In genomic region chr5:149514890-149515289, GRCm38 (mm10) we compare ENCODE assay signal across 13 mouse cellular contexts. TPM values are rescaled to one million over a fixed set of nuclear protein-coding genes. Genes with fewer than 3 reads are reported as not detected.
DNase-seq lines count a peak whose midpoint lies in the region; ATAC-seq and TF ChIP-seq lines count a peak whose summit lies in the region.
"Had no signal": no experiment of that assay in that cellular context is flagged by ENCODE, and none has a peak within 500 bp of the region (broad histone marks: within the 10 kb centered on the region; RNA-seq: fewer than 3 reads in every experiment).

No protein-coding gene starts in this region.

- ATAC-seq in hindbrain, embryonic 11.5 days (ENCODE audit: low FRiP score) = no peak
- ATAC-seq in stomach, embryonic 14.5 days (ENCODE audit: insufficient number of reproducible peaks, insufficient read depth, low FRiP score, low read depth) = no peak
- ATAC-seq in stomach, postnatal 0 days (ENCODE audit: low FRiP score, low TSS enrichment) = no peak
- ATAC-seq in hindbrain, postnatal 0 days = no peak
- ATAC-seq in stomach, embryonic 15.5 days (ENCODE audit: insufficient read depth, low FRiP score, low read depth) = no peak

- no peak overlapping the region for H3K9ac ChIP-seq in hindbrain, embryonic 11.5 days (ENCODE audit: low read depth, low read length)
- H3K9ac ChIP-seq in stomach, embryonic 14.5 days (replicated peaks; ENCODE audit: low read depth, low read length) = no peak overlapping the region
- H3K9ac ChIP-seq in stomach, postnatal 0 days (ENCODE audit: low read length) = no peak overlapping the region
- H3K9ac ChIP-seq in hindbrain, postnatal 0 days (replicated peaks; ENCODE audit: low read length) = no peak overlapping the region
- no peak overlapping the region for H3K9ac ChIP-seq in stomach, embryonic 15.5 days

- no peaks in the 10 kb centered on the region for H3K9me3 ChIP-seq in hindbrain, embryonic 10.5 days
- no peaks in the 10 kb centered on the region for H3K9me3 ChIP-seq in hindbrain, embryonic 11.5 days (ENCODE audit: control insufficient read depth, low read length)
- no peaks in the 10 kb centered on the region for H3K9me3 ChIP-seq in stomach, embryonic 14.5 days (ENCODE audit: control insufficient read depth, low read depth, low read length)
- no peaks in the 10 kb centered on the region for H3K9me3 ChIP-seq in stomach, postnatal 0 days (ENCODE audit: control insufficient read depth, low read length)
- H3K9me3 ChIP-seq in hindbrain, postnatal 0 days (ENCODE audit: low read length) = no peaks in the 10 kb centered on the region
- H3K9me3 ChIP-seq in stomach, embryonic 15.5 days = no peaks in the 10 kb centered on the region

- no peaks in the 10 kb centered on the region for H3K36me3 ChIP-seq in hindbrain, embryonic 10.5 days
- H3K36me3 ChIP-seq in hindbrain, embryonic 11.5 days (ENCODE audit: control insufficient read depth, insufficient read depth, low read length) = no peaks in the 10 kb centered on the region
- H3K36me3 ChIP-seq in stomach, embryonic 14.5 days (ENCODE audit: control insufficient read depth, insufficient read depth, low read length) = no peaks in the 10 kb centered on the region
- no peaks in the 10 kb centered on the region for H3K36me3 ChIP-seq in stomach, postnatal 0 days (ENCODE audit: control insufficient read depth, insufficient read depth, low read length)
- H3K36me3 ChIP-seq in hindbrain, postnatal 0 days (ENCODE audit: insufficient read depth, low read length) = no peaks in the 10 kb centered on the region
- H3K36me3 ChIP-seq in stomach, embryonic 15.5 days = no peaks in the 10 kb centered on the region

- H3K4me2 ChIP-seq in hindbrain, embryonic 11.5 days (replicated peaks; ENCODE audit: low read depth, low read length) = no peak overlapping the region
- H3K4me2 ChIP-seq in stomach, embryonic 14.5 days (replicated peaks; ENCODE audit: low read depth, low read length) = 0 out of 2 replicates have a peak overlapping the region, but pooled peaks have one; percentile 26
- no peak overlapping the region for H3K4me2 ChIP-seq in stomach, postnatal 0 days (replicated peaks; ENCODE audit: low read depth)
- peak overlapping the region; percentile 39 for H3K4me2 ChIP-seq in hindbrain, postnatal 0 days (ENCODE audit: low read depth, low read length)
- H3K4me2 ChIP-seq in stomach, embryonic 15.5 days = no peak overlapping the region

- TF ChIP-seq CTCF in stomach, postnatal 0 days (IDR thresholded peaks at IDR 0.05; ENCODE audit: low read depth) = no peak
- no peak for TF ChIP-seq CTCF in hindbrain, postnatal 0 days (IDR thresholded peaks at IDR 0.05; ENCODE audit: low read depth)

- WGBS in hindbrain, embryonic 10.5 days = 68% methylated on average over 3 of the region's 3 CpGs
- 65% methylated on average over 3 of the region's 3 CpGs for WGBS in hindbrain, embryonic 11.5 days
- 43% methylated on average over 3 of the region's 3 CpGs for WGBS in stomach, embryonic 14.5 days
- WGBS in stomach, postnatal 0 days = 44% methylated on average over 2 of the region's 3 CpGs
- WGBS in hindbrain, postnatal 0 days = 48% methylated on average over 3 of the region's 3 CpGs
- WGBS in stomach, embryonic 15.5 days = 50% methylated on average over 3 of the region's 3 CpGs

- no peak overlapping the region for H3K4me3 ChIP-seq in hindbrain, embryonic 10.5 days
- H3K4me3 ChIP-seq in hindbrain, embryonic 11.5 days (ENCODE audit: low read depth, low read length) = no peak overlapping the region
- H3K4me3 ChIP-seq in stomach, embryonic 14.5 days (ENCODE audit: low read depth, low read length) = no peak overlapping the region
- H3K4me3 ChIP-seq in stomach, postnatal 0 days (ENCODE audit: low read depth, low read length) = no peak overlapping the region
- no peak overlapping the region for H3K4me3 ChIP-seq in hindbrain, postnatal 0 days (ENCODE audit: low read length)
- no peak overlapping the region for H3K4me3 ChIP-seq in stomach, embryonic 15.5 days (replicated peaks)

- TF ChIP-seq EP300 in stomach, postnatal 0 days (optimal IDR thresholded peaks at IDR 0.05) = no peak

- no peak for DNase-seq in hindbrain, embryonic 10.5 days (ENCODE audit: low spot score)
- DNase-seq in hindbrain, embryonic 11.5 days (ENCODE audit: low spot score) = no peak
- DNase-seq in stomach, postnatal 0 days (ENCODE audit: low spot score) = no peak
- no peak for DNase-seq in hindbrain, postnatal 0 days (ENCODE audit: low spot score)
- no peak for DNase-seq in right cerebral cortex, postnatal 25 days
- no peak for DNase-seq in right cerebral cortex, adult 2 months (ENCODE audit: low spot score in 2 of 2)
- DNase-seq: cerebellum, postnatal 25 days; spleen, adult 18-20 months; thymus, postnatal 25 days had no signal

- H3K27me3 ChIP-seq in hindbrain, embryonic 10.5 days (ENCODE audit: insufficient read depth, poor library complexity, severe bottlenecking) = no peaks in the 10 kb centered on the region
- no peaks in the 10 kb centered on the region for H3K27me3 ChIP-seq in hindbrain, embryonic 11.5 days (ENCODE audit: control insufficient read depth, insufficient read depth, low read length)
- no peaks in the 10 kb centered on the region for H3K27me3 ChIP-seq in stomach, embryonic 14.5 days (ENCODE audit: control insufficient read depth, insufficient read depth, low read length)
- H3K27me3 ChIP-seq in stomach, postnatal 0 days (ENCODE audit: control insufficient read depth, insufficient read depth, low read length) = no peaks in the 10 kb centered on the region
- H3K27me3 ChIP-seq in hindbrain, postnatal 0 days (ENCODE audit: insufficient read depth, low read length) = no peaks in the 10 kb centered on the region
- no peaks in the 10 kb centered on the region for H3K27me3 ChIP-seq in stomach, embryonic 15.5 days (replicated peaks)

- H3K27ac ChIP-seq in hindbrain, embryonic 10.5 days = peak overlapping the region; percentile 70; the same call in 1 of the 2 replicates
- no peak overlapping the region for H3K27ac ChIP-seq in hindbrain, embryonic 11.5 days (ENCODE audit: low read depth, low read length)
- H3K27ac ChIP-seq in stomach, embryonic 14.5 days (ENCODE audit: low read length) = no peak overlapping the region
- no peak overlapping the region for H3K27ac ChIP-seq in stomach, postnatal 0 days (replicated peaks)
- peak overlapping the region; percentile 64 for H3K27ac ChIP-seq in hindbrain, postnatal 0 days
- peak overlapping the region; percentile 26; the same call in 1 of the 2 replicates for H3K27ac ChIP-seq in stomach, embryonic 15.5 days

- H3K4me1 ChIP-seq in hindbrain, embryonic 10.5 days (replicated peaks) = peaks cover 28% of the 10 kb centered on the region
- peaks cover 8% of the 10 kb centered on the region for H3K4me1 ChIP-seq in hindbrain, embryonic 11.5 days (replicated peaks; ENCODE audit: control insufficient read depth, insufficient read depth, low read length)
- H3K4me1 ChIP-seq in stomach, embryonic 14.5 days (ENCODE audit: control insufficient read depth, insufficient read depth, low read length) = peaks cover 11% of the 10 kb centered on the region; the same call in 1 of the 2 replicates
- no peaks in the 10 kb centered on the region; the same call in none of the 2 replicates for H3K4me1 ChIP-seq in stomach, postnatal 0 days (replicated peaks; ENCODE audit: control insufficient read depth, insufficient read depth)
- H3K4me1 ChIP-seq in hindbrain, postnatal 0 days (ENCODE audit: insufficient read depth, low read length) = peaks cover 11% of the 10 kb centered on the region
- H3K4me1 ChIP-seq in stomach, embryonic 15.5 days = peaks cover 12% of the 10 kb centered on the region

RNA-seq across cellular contexts. Expression of gene Wdr95, which starts 13.6 kb away (rescaled TPM):
- 0.08 TPM in 1 of 2 replicates, not detected in the other for polyA plus RNA-seq in hindbrain, embryonic 10.5 days (2016; fragmentation: Nextera tagmentation; extraction: Ambion mirVana)
- not detected in 2 replicates for polyA plus RNA-seq in hindbrain, embryonic 11.5 days (2014; fragmentation: Nextera tagmentation; extraction: Ambion mirVana)
- not detected in 2 replicates for polyA plus RNA-seq in stomach, embryonic 14.5 days (2014; fragmentation: Nextera tagmentation; extraction: Ambion mirVana)
- polyA plus RNA-seq in stomach, postnatal 0 days (2015; fragmentation: Nextera tagmentation; extraction: Ambion mirVana) = not detected in 2 replicates
- not detected in 2 replicates for total RNA-seq in hindbrain, postnatal 0 days (2014; rRNA removed)
- 0.19 and 0.24 TPM in 2 replicates for polyA plus RNA-seq in hindbrain, postnatal 0 days (2015; fragmentation: Nextera tagmentation; extraction: Ambion mirVana)
- 0.13 and 0.17 TPM in 2 replicates for polyA plus RNA-seq in stomach, embryonic 15.5 days (2015; fragmentation: Nextera tagmentation; extraction: Ambion mirVana)
- total RNA-seq: heart, postnatal 36 days had no signal
- polyA plus RNA-seq: liver, embryonic 16.5 days had no signal

Comparison
In these comparisons a context has a peak if more than half of its experiments do, and no peak if none do; other contexts are left out.
1. H3K27ac ChIP-seq: peak in hindbrain, embryonic 10.5 days (single experiment), hindbrain, postnatal 0 days (single experiment) and stomach, embryonic 15.5 days (single experiment); none in hindbrain, embryonic 11.5 days (single experiment), stomach, embryonic 14.5 days (single experiment) and stomach, postnatal 0 days (single experiment).
2. H3K4me2 ChIP-seq: peak in stomach, embryonic 14.5 days (single experiment) and hindbrain, postnatal 0 days (single experiment); none in hindbrain, embryonic 11.5 days (single experiment), stomach, postnatal 0 days (single experiment) and stomach, embryonic 15.5 days (single experiment).